Mouse (Mus musculus): Measurements from ENCODE around the gene Tbx4. TPM values are rescaled to one million over a fixed set of nuclear protein-coding genes. Genes with fewer than 3 reads are reported as not detected.

Gene Tbx4
- total RNA-seq, 1 experiment from 2014 or later, result not detected

- no peak for ATAC-seq (replicated peaks; ENCODE audit: insufficient number of reproducible peaks, low FRiP score, low TSS enrichment, poor library complexity, severe bottlenecking)
Measured at GRCm38 (mm10) chr11:85893400-85894135, 7.3 kb downstream of the Tbx4 start.

GRCm38 (mm10) chr11:85894136-85894530 is 7.9 kb downstream of the Tbx4 start:
- ATAC-seq (replicated peaks; ENCODE audit: insufficient number of reproducible peaks, low FRiP score, low TSS enrichment, poor library complexity, severe bottlenecking), result no peak

- ATAC-seq (replicated peaks; ENCODE audit: insufficient number of reproducible peaks, low FRiP score, low TSS enrichment, poor library complexity, severe bottlenecking), result no peak
Measured at GRCm38 (mm10) chr11:85894731-85895545, 8.7 kb downstream of the Tbx4 start.

- no peak for ATAC-seq (replicated peaks; ENCODE audit: insufficient number of reproducible peaks, low FRiP score, low TSS enrichment, poor library complexity, severe bottlenecking)
Measured at GRCm38 (mm10) chr11:85896335-85896985, 10.2 kb downstream of the Tbx4 start.

- ATAC-seq (replicated peaks; ENCODE audit: insufficient number of reproducible peaks, low FRiP score, low TSS enrichment, poor library complexity, severe bottlenecking), result no peak
Measured at GRCm38 (mm10) chr11:85900291-85900690, 14.1 kb downstream of the Tbx4 start.

- ATAC-seq (replicated peaks; ENCODE audit: insufficient number of reproducible peaks, low FRiP score, low TSS enrichment, poor library complexity, severe bottlenecking), result no peak
Measured at GRCm38 (mm10) chr11:85909514-85909913, 23.3 kb downstream of the Tbx4 start.

GRCm38 (mm10) chr11:85910133-85910532 is 23.9 kb downstream of the Tbx4 start:
- ATAC-seq (replicated peaks; ENCODE audit: insufficient number of reproducible peaks, low FRiP score, low TSS enrichment, poor library complexity, severe bottlenecking), result no peak

GRCm38 (mm10) chr11:85913506-85913905 is 27.3 kb downstream of the Tbx4 start:
- no peak for ATAC-seq (replicated peaks; ENCODE audit: insufficient number of reproducible peaks, low FRiP score, low TSS enrichment, poor library complexity, severe bottlenecking)

GRCm38 (mm10) chr11:85917091-85917992 is 31.1 kb downstream of the Tbx4 start:
- no peak for ATAC-seq (replicated peaks; ENCODE audit: insufficient number of reproducible peaks, low FRiP score, low TSS enrichment, poor library complexity, severe bottlenecking)

- ATAC-seq (replicated peaks; ENCODE audit: insufficient number of reproducible peaks, low FRiP score, low TSS enrichment, poor library complexity, severe bottlenecking), result no peak
Measured at GRCm38 (mm10) chr11:85917993-85918325, 31.7 kb downstream of the Tbx4 start.

GRCm38 (mm10) chr11:85918388-85918940 is 32.2 kb downstream of the Tbx4 start:
- no peak for ATAC-seq (replicated peaks; ENCODE audit: insufficient number of reproducible peaks, low FRiP score, low TSS enrichment, poor library complexity, severe bottlenecking)

- no peak for ATAC-seq (replicated peaks; ENCODE audit: insufficient number of reproducible peaks, low FRiP score, low TSS enrichment, poor library complexity, severe bottlenecking)
Measured at GRCm38 (mm10) chr11:85925294-85925743, 39.1 kb downstream of the Tbx4 start.

- no peak for ATAC-seq (replicated peaks; ENCODE audit: insufficient number of reproducible peaks, low FRiP score, low TSS enrichment, poor library complexity, severe bottlenecking)
Measured at GRCm38 (mm10) chr11:85926287-85926764, 40.1 kb downstream of the Tbx4 start.

GRCm38 (mm10) chr11:85928106-85928505 is 41.9 kb downstream of the Tbx4 start:
- ATAC-seq (replicated peaks; ENCODE audit: insufficient number of reproducible peaks, low FRiP score, low TSS enrichment, poor library complexity, severe bottlenecking), result no peak

- no peak for ATAC-seq (replicated peaks; ENCODE audit: insufficient number of reproducible peaks, low FRiP score, low TSS enrichment, poor library complexity, severe bottlenecking)
Measured at GRCm38 (mm10) chr11:85929651-85930050, 43.4 kb downstream of the Tbx4 start.

- no peak for ATAC-seq (replicated peaks; ENCODE audit: insufficient number of reproducible peaks, low FRiP score, low TSS enrichment, poor library complexity, severe bottlenecking)
Measured at GRCm38 (mm10) chr11:85941785-85942570, 55.8 kb downstream of the Tbx4 start.

GRCm38 (mm10) chr11:85948765-85949164 is 62.5 kb downstream of the Tbx4 start:
- ATAC-seq (replicated peaks; ENCODE audit: insufficient number of reproducible peaks, low FRiP score, low TSS enrichment, poor library complexity, severe bottlenecking), result no peak
